Mouse (Mus musculus) bone marrow macrophage, adult 2 months (primary cell): Measurements from ENCODE around the gene Rrp1b.

Experiments used
- CTCF ChIP-seq: IDR thresholded peaks from 2 replicates; pipeline ENCODE4 v1.5.1; 2012; ENCODE audit warnings: low read depth, mild to moderate bottlenecking, low read length, moderate library complexity
- POLR2A ChIP-seq: IDR thresholded peaks from 2 replicates; pipeline ENCODE4 v1.6.1; 2012; ENCODE audit warnings: mild to moderate bottlenecking, low read depth, low read length, borderline replicate concordance

- no peak for TF ChIP-seq CTCF
- no peak for TF ChIP-seq POLR2A
Observed at GRCm38 (mm10) chr17:32052237-32053080, 16.6 kb downstream of the Rrp1b start.
